Mouse (Mus musculus) brain, embryonic 14.5 days (tissue): ENCODE data around the gene 9430097D07Rik.

Experiments
- CTCF ChIP-seq: fragments of 200-500 bp; IDR thresholded peaks from 2 replicates; pipeline ENCODE4 v1.5.1; 2012; ENCODE audit warnings: inconsistent platforms, mild to moderate bottlenecking, moderate library complexity, borderline replicate concordance; ENCODE audit not compliant: insufficient read depth, insufficient read length; ENCODE audit errors: extremely low read depth
- POLR2A ChIP-seq: fragments of 200-500 bp; IDR thresholded peaks from 2 replicates; pipeline ENCODE4 v1.6.1; 2012; ENCODE audit warnings: mild to moderate bottlenecking, inconsistent platforms, borderline replicate concordance; ENCODE audit not compliant: poor library complexity, insufficient read depth, insufficient read length, severe bottlenecking; ENCODE audit errors: extremely low read depth

DNA sequence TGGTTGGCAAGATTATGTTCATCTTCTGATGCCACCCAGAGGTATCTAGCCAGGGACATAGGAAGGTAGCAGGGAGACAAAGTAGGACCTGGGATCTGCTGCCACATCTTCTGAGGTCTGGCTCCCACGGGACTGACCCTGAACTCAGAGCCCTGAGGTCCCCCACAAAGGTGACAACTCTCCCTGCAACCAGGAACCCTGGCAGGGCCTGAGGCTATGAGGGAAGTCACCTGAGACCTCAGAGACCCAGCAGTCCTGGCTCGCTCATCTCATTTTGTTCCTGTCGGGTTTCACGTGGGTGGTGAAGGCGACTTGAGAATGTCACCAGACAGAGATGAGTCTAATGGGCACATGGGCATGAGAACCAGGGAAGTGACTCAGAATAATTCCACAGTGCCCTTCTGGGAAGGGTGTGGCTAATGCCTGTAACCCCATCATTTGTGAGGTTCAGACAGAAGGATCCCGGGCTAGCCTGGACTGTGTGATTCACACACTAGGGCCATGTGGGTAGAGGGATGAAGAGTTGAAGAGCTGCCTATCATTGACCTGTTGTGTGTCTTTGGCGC lies 9.7 kb upstream of the 9430097D07Rik start:
- no peak for TF ChIP-seq CTCF
- TF ChIP-seq POLR2A, result no peak
